Mouse (Mus musculus) liver, adult 2 months (tissue): ENCODE data around the gene Car8. TPM values are rescaled to one million over a fixed set of nuclear protein-coding genes. Genes with fewer than 3 reads are reported as not detected.
"Not testable (repeated sequence)": the region's sequence is repeated elsewhere in the genome, so short reads cannot be mapped to it uniquely, and the experiment has no call there.

Source experiments
- DNase-seq: peaks from one replicate; pipeline ENCODE4 v3.0.0-alpha.2; 2011; ENCODE audit warnings: low read depth, low spot score; ENCODE audit errors: extremely low read depth
- H3K27ac ChIP-seq: fragments of 200-500 bp; replicated peaks from 2 replicates; pipeline ENCODE4 v1.5.1; 2012; ENCODE audit warnings: low read depth, mild to moderate bottlenecking, control low read depth, inconsistent platforms, low read length; ENCODE audit not compliant: insufficient read depth
- H3K27me3 ChIP-seq: fragments of 200-500 bp; 2 replicates; pipeline ENCODE4 v1.6.1; 2012; ENCODE audit warnings: mild to moderate bottlenecking, moderate library complexity, low read length, inconsistent platforms; ENCODE audit not compliant: control insufficient read depth, insufficient read depth
- H3K36me3 ChIP-seq: fragments of 200-500 bp; 2 replicates; pipeline ENCODE4 v1.6.1; 2012; ENCODE audit warnings: low read length, inconsistent platforms; ENCODE audit not compliant: control insufficient read depth, insufficient read depth
- H3K4me1 ChIP-seq: fragments of 200-500 bp; 2 replicates; pipeline ENCODE4 v1.6.1; 2011; ENCODE audit warnings: low read length; ENCODE audit not compliant: control insufficient read depth, insufficient read depth
- H3K4me3 ChIP-seq: fragments of 200-500 bp; 2 replicates; pipeline ENCODE4 v1.5.1; 2011; ENCODE audit warnings: low read depth, mild to moderate bottlenecking, control low read depth, low read length, moderate library complexity; ENCODE audit not compliant: insufficient read depth
- H3K79me2 ChIP-seq: fragments of 200-500 bp; 2 replicates; pipeline ENCODE4 v1.6.1; 2012; ENCODE audit warnings: inconsistent platforms, mild to moderate bottlenecking, low read length, moderate library complexity; ENCODE audit not compliant: control insufficient read depth, insufficient read depth
- H3K9ac ChIP-seq: fragments of 200-500 bp; 2 replicates; pipeline ENCODE4 v1.6.1; 2012; ENCODE audit warnings: low read depth, mild to moderate bottlenecking, control low read depth, inconsistent platforms, low read length
- CTCF ChIP-seq: fragments of 200-500 bp; IDR thresholded peaks from 2 replicates; pipeline ENCODE4 v1.5.1; 2011; ENCODE audit warnings: low read depth, low read length, control low read depth
- POLR2A ChIP-seq: fragments of 200-500 bp; IDR thresholded peaks from 2 replicates; pipeline ENCODE4 v1.6.1; 2011; ENCODE audit warnings: low read length, control low read depth; ENCODE audit not compliant: insufficient read depth; ENCODE audit errors: extremely low read depth
- WGBS: fragments of 180-500 bp; shearing (Covaris S2); methylation state at CpG from one replicate; pipeline ENCODE4 v1.1.7; 2018; 5-methylcytosine and 5-hydroxymethylcytosine counted together
- polyA plus RNA-seq: library from polyadenylated mRNA; depleted of rRNA; stranded (reverse); fragments of >200 nt; gene quantifications from 2 replicates; pipeline ENCODE4 v1.2.3, GENCODE M21; 2012
- total RNA-seq: library from RNA; depleted of rRNA; stranded (reverse); fragments of >200 nt; gene quantifications from 2 replicates; pipeline ENCODE4 v1.2.3, GENCODE M21; 2014

Car8 gene
- total and polyA plus RNA-seq, 2 experiments = 12.1 to 78.2 TPM

- WGBS = 89% methylated on average over 4 of the region's 4 CpGs
- H3K36me3 ChIP-seq = no peaks in the 10 kb centered on the region
- no peak overlapping the region for H3K9ac ChIP-seq
- DNase-seq = no peak
- no peak overlapping the region for H3K4me3 ChIP-seq
- TF ChIP-seq CTCF = no peak
- no peak for TF ChIP-seq POLR2A
- H3K79me2 ChIP-seq = no peaks in the 10 kb centered on the region
- no peaks in the 10 kb centered on the region for H3K27me3 ChIP-seq
- no peak overlapping the region for H3K27ac ChIP-seq
- no peaks in the 10 kb centered on the region for H3K4me1 ChIP-seq
These were observed 140.8 kb downstream of the Car8 start for GRCm38 (mm10) chr4:8098084-8098483.

- 69% methylated on average over 3 of the region's 3 CpGs for WGBS
- no peak for DNase-seq
- Histone ChIP-seq H3K4me1 (no peaks in the 10 kb centered on the region), H3K79me2 (no peaks in the 10 kb centered on the region), H3K36me3 (no peaks in the 10 kb centered on the region), H3K27me3 (no peaks in the 10 kb centered on the region), H3K9ac (no peak overlapping the region), H3K27ac (no peak overlapping the region), H3K4me3 (no peak overlapping the region)
- TF ChIP-seq POLR2A (no peak), CTCF (no peak)
These were observed 141.2 kb downstream of the Car8 start for GRCm38 (mm10) chr4:8097683-8098082.

- not testable (repeated sequence) for H3K9ac ChIP-seq, H3K4me1 ChIP-seq, H3K36me3 ChIP-seq, H3K4me3 ChIP-seq, H3K27me3 ChIP-seq, H3K79me2 ChIP-seq, H3K27ac ChIP-seq, DNase-seq
- WGBS = 89% methylated on average over 3 of the region's 3 CpGs
These were observed 145.3 kb downstream of the Car8 start for GRCm38 (mm10) chr4:8093566-8093965.
